Mouse (Mus musculus) ES-Bruce4 (cell line): ENCODE data around the gene Sgsm2. TPM values are rescaled to one million over a fixed set of nuclear protein-coding genes. Genes with fewer than 3 reads are reported as not detected.

ENCODE experiments used
- H3K27ac ChIP-seq: 2 replicates; pipeline ENCODE4 v1.5.1; 2012; ENCODE audit warnings: low read length, inconsistent platforms; ENCODE audit not compliant: insufficient read depth
- H3K27me3 ChIP-seq: 2 replicates; pipeline ENCODE4 v1.6.1; 2012; ENCODE audit warnings: mild to moderate bottlenecking, low read length, inconsistent platforms; ENCODE audit not compliant: control insufficient read depth, poor library complexity, insufficient read depth, severe bottlenecking
- H3K36me3 ChIP-seq: 2 replicates; pipeline ENCODE4 v1.6.1; 2012; ENCODE audit warnings: inconsistent platforms, mild to moderate bottlenecking, low read length, moderate library complexity; ENCODE audit not compliant: control insufficient read depth, poor library complexity, insufficient read depth, severe bottlenecking
- H3K4me1 ChIP-seq: one replicate; pipeline ENCODE4 v1.8.1; 2011; ENCODE audit warnings: low read length; ENCODE audit not compliant: control insufficient read depth, insufficient read depth
- H3K4me3 ChIP-seq: 2 replicates; pipeline ENCODE4 v1.5.1; 2011; ENCODE audit warnings: low read depth, mild to moderate bottlenecking, low read length
- H3K9ac ChIP-seq: 2 replicates; pipeline ENCODE4 v1.6.1; 2012; ENCODE audit warnings: low read depth, mild to moderate bottlenecking, inconsistent platforms; ENCODE audit not compliant: poor library complexity, severe bottlenecking
- H3K9me3 ChIP-seq: replicated peaks from 2 replicates; pipeline ENCODE4 v1.6.1; 2012; ENCODE audit warnings: mild to moderate bottlenecking, low read length, inconsistent platforms; ENCODE audit not compliant: control insufficient read depth, poor library complexity, insufficient read depth, severe bottlenecking
- CTCF ChIP-seq: IDR thresholded peaks from one replicate; pipeline ENCODE4 v1.8.1; 2011; ENCODE audit warnings: low read depth, low read length
- EP300 ChIP-seq: IDR thresholded peaks from 2 replicates; pipeline ENCODE4 v1.6.1; 2011; ENCODE audit warnings: low read depth, low read length; ENCODE audit not compliant: insufficient read depth
- POLR2A ChIP-seq: IDR thresholded peaks from one replicate; pipeline ENCODE4 v1.8.1; 2011; ENCODE audit warnings: low read length; ENCODE audit not compliant: insufficient read depth
- polyA plus RNA-seq: library from polyadenylated mRNA; stranded (reverse); fragments of >200 nt; gene quantifications from 2 replicates; pipeline ENCODE4 v1.2.4, GENCODE M21; 2011; ENCODE audit warnings: low read depth; ENCODE audit not compliant: missing spikeins, insufficient read depth, insufficient read length

The Sgsm2 gene
- polyA plus RNA-seq, 1 experiment: 17.4 TPM

DNA sequence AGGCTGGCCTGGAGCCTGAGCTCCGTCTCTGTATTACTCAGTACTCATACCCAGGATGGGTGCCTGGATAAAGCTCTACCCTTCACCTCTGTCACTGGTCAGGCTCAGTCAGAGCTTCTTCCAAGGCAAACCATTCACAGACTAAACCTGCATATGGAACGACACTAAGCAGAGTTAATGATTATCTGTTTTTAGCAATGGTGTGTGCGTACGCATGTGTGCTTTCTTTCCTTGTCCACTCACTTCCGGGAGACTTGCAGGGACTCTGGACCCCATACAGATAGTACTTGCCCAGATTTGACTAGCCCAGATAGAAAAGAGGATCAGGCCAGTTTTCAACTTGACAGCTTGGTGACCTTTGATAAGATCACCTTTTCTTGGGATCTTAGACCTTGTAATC, 70.2 kb downstream of the Sgsm2 start:
- Histone ChIP-seq H3K9me3 (no peaks in the 10 kb centered on the region), H3K4me1 (peaks cover 4% of the 10 kb centered on the region), H3K27me3 (no peaks in the 10 kb centered on the region)

DNA sequence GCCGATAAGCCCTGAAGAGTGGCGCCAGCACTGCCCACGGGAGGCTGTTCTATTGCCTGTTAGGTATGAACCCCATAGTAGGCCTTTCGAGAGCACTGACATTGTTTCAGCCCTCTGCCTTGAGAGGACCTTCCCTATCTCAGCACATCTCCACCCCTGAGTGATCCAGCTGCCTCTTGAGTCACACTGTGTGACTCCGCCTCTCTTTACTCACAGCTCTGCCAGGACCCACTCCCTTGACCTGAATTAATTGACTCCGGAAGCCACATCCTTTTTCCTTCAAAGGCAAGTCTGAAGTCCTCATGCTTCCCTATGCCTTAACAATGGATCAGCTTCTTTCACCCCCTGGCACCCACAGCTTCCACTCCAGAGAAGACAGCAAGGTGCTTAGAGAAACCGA, 70.7 kb downstream of the Sgsm2 start:
- Histone ChIP-seq H3K4me1 (peaks cover 4% of the 10 kb centered on the region), H3K9ac (no peak overlapping the region), H3K36me3 (peaks cover 5% of the 10 kb centered on the region), H3K27me3 (no peaks in the 10 kb centered on the region), H3K9me3 (no peaks in the 10 kb centered on the region), H3K27ac (peak overlapping the region; percentile 13), H3K4me3 (no peak overlapping the region)
- no peak for TF ChIP-seq POLR2A
- no peak for TF ChIP-seq CTCF
- TF ChIP-seq EP300: no peak

More for the DNA sequence above, 70.2 kb downstream of the Sgsm2 start:
- Histone ChIP-seq H3K27ac (no peak overlapping the region), H3K36me3 (peaks cover 5% of the 10 kb centered on the region), H3K4me3 (no peak overlapping the region), H3K9ac (no peak overlapping the region)
- TF ChIP-seq EP300: no peak
- no peak for TF ChIP-seq POLR2A
- TF ChIP-seq CTCF: no peak

DNA sequence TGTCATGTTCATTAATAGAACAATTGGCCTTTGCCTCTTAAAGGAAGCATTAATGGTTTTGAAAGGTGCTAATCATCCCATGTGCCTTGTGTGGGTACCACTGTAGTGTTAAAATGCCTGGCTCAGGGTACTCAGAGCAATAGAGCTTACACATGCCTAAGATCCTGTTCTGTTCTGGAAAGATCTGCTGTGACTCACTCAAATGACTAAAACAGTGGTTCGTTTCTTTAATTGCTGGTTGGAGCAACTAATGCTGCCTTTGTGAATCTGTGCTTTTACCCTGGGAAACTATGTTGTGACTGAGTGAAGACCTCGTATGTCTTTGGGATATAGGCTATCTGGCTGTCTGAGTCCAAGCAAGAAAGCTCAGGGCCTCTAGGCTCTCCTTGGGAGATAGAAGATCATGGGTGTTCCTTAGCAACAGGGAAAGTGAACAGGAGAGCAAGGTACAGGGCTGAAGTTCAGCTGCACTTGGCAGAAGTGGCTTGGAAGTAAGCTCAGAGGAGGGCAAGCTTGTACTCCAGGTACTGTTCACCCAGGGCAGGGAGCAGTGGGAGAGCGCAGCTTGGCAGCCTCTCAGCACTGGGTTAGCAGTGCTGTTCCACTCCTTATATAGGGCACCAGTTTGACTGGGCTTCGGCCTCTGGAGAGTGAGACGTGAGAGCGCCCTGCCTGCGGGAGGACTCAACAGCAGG, 74.0 kb downstream of the Sgsm2 start:
- H3K9me3 ChIP-seq: no peaks in the 10 kb centered on the region
- peaks cover 4% of the 10 kb centered on the region for H3K4me1 ChIP-seq
- peaks cover 16% of the 10 kb centered on the region for H3K36me3 ChIP-seq
- no peak overlapping the region for H3K27ac ChIP-seq
- no peak overlapping the region for H3K4me3 ChIP-seq
- TF ChIP-seq POLR2A (no peak), CTCF (no peak), EP300 (no peak)
- H3K9ac ChIP-seq: no peak overlapping the region
- no peaks in the 10 kb centered on the region for H3K27me3 ChIP-seq

DNA sequence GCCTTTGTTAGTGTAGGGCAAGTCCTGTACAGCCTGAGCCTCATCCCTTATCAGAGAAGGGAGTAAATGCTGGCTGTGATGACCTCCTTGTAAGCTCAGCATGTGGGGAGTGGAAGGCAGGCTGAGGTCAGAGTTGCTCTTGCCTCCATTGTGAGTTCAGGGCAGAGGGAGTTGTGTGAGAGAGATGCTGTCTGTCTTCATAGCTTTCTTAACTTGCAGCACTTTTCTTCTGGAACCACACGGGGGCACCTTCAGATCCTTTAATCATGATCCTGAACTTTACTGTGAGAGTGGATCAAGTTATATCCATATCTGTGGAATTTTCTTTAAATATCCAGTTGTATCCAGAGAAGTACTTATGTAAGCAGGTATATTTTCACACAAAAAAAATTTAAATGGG, 75.4 kb downstream of the Sgsm2 start:
- Histone ChIP-seq H3K9me3 (no peaks in the 10 kb centered on the region), H3K36me3 (peaks cover 30% of the 10 kb centered on the region), H3K27ac (no peak overlapping the region), H3K4me1 (peaks cover 2% of the 10 kb centered on the region), H3K27me3 (no peaks in the 10 kb centered on the region), H3K4me3 (no peak overlapping the region), H3K9ac (no peak overlapping the region)
- no peak for TF ChIP-seq POLR2A
- TF ChIP-seq CTCF: no peak
- no peak for TF ChIP-seq EP300

DNA sequence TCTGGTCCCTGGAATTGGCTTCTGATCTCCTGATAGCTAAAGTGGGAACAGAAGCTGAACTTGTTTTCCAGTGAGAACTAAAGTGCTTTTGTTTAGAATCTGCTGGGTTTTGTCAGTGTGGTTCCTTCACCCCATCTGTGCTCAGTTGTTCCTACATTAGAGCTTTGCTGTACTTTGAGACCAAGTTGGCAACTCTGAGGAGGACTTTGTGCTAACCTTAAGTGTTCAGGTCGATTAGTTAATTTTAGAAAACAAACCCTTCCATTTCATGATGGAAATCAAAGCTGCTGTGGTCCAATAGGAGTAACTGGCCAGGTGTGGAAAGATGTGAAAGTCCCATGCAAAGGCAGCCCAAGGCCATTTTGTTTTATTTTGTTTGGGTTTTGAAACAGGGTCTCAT, 75.9 kb downstream of the Sgsm2 start:
- Histone ChIP-seq H3K36me3 (peaks cover 35% of the 10 kb centered on the region), H3K9me3 (no peaks in the 10 kb centered on the region), H3K27ac (no peak overlapping the region), H3K4me3 (no peak overlapping the region), H3K4me1 (peaks cover under 1% of the 10 kb centered on the region), H3K9ac (no peak overlapping the region), H3K27me3 (no peaks in the 10 kb centered on the region)
- no peak for TF ChIP-seq CTCF
- TF ChIP-seq EP300: no peak
- no peak for TF ChIP-seq POLR2A

DNA sequence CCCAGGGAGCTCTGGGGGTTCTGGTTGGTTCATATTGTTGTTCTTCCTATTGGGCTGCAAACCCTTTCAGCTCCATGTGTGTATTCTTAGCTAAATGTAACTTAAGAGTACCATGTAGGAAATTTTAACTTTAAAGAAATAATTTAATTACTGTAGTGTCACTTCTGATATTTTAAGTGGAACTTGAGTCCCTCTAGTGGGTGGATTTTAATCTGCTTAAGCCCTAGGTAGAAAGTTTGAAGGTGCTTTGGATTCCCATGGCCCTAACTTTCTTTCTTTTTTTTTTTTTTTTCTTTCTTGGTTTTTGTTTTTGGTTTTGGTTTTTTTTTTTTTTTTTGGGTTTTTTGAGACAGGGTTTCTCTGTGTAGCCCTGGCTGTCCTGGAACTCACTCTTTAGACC, 81.1 kb downstream of the Sgsm2 start:
- Histone ChIP-seq H3K27me3 (no peaks in the 10 kb centered on the region), H3K27ac (no peak overlapping the region), H3K36me3 (peaks cover 48% of the 10 kb centered on the region), H3K4me1 (no peaks in the 10 kb centered on the region), H3K9me3 (no peaks in the 10 kb centered on the region), H3K4me3 (no peak overlapping the region), H3K9ac (no peak overlapping the region)
- TF ChIP-seq EP300 (no peak), POLR2A (no peak), CTCF (no peak)
